Mouse (Mus musculus) heart, postnatal 10 days (tissue): ENCODE data around the gene Hoxc12. TPM values are rescaled to one million over a fixed set of nuclear protein-coding genes. Genes with fewer than 3 reads are reported as not detected.

ENCODE experiments used
- DNase-seq, 2 experiments: peaks; one replicate each; pipeline ENCODE4 v3.0.0; 2021
- intact Hi-C: fragments of 180-260 bp; cut with DNase I; formaldehyde crosslinking; loops from one replicate; pipeline ENCODE4 v1.15.1; 2025
- total RNA-seq, 2 experiments: library from RNA; stranded (reverse); gene quantifications; 2 replicates each; pipeline ENCODE4 v1.2.3; 2021

Hoxc12 gene
- total RNA-seq, 2 experiments from 2014 or later, result not detected

DNA sequence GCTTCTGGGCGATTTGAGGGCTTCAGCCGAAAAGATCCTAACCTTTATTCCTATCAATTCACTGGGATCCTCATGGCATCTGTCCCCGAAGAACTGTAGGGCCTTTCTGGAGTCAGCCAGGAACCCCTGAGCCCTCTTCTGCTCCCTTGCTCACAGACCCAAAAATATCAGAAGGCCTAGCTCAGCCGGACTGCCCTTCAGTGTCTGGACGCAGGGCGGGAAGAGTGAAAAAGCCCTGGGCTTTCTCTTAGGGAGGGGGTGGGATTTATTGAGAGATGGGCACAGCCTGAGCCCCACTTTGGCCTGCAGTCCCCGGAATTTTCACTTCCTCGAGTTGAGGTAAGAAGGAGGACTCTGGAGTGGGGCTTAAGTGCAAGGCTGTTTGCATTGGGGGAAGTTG lies 26.7 kb downstream of the Hoxc12 start:
- no peak for DNase-seq
- intact Hi-C loops, result no loop called here

DNA sequence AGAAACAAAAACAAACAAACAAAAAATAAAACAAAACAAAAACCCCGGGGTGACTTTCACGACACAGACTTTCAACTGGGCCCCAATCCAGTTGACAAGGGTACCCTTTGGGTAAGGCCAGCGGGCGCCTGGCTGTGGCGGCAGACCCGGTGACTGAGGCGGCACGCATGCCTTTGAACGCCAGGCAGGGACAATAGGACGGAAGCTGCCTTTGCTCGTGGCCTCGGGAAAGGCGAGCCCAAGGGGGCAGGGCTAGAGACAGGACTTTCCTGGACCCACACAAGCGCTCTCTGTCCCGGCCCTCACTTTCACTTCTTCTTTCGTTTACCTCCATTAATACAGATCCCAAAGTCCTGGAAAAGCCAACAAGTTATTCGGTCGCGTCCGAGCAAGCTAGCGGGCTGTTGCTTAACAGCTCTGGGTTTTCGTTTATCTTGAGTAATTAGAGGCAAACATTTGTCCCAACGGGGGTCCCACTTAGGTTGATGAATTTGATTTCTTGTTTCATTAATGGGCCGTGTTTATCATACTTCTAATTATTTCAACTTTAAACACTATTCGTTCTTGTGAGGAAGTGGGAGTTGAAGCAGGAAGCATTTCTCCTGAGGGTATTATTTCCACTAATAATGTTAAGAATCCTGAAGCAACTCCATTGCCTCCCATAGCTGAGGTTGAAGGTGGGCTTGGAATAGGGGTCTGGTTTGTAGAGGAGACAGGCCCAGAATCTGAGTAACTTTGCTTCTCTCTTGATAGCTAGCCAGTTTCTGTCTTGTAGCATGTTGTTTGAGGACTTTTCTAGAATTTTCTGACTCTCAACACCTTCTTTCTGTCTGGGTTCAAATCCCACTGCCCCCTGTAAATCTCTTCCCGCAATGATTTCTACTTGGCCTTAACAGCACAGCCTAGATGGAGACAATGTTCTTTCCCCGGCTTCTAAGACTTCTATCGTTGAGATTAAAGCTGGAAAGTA lies 27.4 kb downstream of the Hoxc12 start:
- peak; percentile 26 to 47 for DNase-seq
- intact Hi-C loops, result no loop called here

DNA sequence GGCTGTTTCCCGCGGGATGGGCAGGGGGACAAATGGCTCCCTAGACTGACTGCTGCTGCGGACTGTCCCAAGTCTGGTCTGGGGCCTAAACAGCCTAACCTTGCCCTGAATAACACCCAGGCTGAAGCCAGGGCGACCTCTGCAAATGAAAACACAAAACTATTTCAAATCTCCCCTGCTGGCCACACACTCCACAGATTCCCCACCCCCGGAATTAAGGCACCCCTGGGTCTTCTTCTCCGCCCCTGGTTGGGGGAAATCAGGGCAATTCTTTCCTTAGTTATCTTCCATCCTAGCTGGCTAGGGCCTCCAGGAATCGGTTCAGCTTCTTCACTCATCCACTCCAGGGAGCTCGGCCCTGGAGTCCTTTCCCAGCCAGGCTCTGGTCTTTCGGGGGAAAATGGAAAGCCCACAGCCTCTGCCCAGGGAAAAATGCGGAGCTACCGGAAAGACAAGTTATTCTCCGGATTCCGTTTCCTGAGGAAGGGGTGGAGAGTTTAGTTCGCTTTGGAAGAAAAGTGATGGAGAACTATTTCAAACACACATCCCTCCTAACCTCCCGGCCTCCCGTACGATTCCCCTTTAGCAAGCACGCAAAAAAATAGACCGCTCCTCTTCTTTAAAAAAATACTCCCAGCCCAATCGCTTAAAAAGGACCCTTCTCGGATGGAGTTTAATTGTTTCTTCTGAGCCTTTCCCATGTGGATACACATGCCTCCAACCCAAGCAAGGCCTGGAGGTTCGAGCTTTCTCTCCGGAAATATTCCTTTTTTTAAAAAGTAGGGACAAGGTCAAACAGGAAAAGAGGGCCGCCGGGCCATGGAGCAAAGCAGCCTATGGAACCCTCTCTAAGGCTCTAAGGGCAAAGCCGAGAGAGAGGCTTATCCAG lies 28.7 kb downstream of the Hoxc12 start:
- intact Hi-C loops, result no loop called here
- no peak for DNase-seq

DNA sequence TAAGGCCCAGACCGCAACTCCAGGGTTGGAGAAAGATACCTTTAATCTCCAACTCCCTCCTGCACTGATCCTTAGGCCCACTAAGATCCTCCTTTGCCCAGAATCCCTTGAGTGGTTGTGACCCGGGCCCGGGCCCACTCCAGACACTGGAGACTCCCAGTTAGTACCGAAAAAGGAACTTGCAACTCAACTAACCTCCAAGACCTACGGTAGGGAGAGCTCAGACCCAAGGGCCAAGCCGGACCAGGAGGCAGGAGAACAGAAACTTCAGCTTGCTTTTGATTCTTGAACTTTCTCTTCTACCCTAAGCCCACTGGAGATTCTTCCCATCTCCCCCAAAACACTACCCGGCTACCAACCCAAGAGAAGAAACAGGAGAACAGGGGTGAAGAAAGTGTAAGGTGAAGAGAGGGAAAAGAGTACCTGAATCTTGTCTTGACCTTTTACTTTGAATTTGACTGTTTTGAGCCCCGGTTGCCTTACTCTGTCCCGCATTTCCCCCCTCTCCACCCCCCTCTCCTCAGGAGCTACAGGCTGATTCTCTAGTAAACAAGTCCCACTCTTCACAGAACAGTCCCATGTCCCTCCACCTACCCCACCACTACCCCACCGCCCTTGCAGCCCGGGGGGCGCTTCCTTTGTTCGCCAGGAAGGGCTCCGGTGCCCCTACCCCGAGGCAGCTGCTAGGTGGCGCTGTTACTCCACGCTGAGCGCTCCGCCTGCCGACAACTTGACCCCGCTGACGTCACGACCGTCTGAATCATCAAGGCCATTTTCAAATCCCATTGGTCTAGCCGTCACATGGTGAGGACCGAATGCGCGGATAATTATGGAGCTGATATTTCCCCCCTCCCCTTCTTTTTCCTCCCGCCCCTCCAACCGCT lies 29.6 kb downstream of the Hoxc12 start:
- intact Hi-C loops, result no loop called here

DNA sequence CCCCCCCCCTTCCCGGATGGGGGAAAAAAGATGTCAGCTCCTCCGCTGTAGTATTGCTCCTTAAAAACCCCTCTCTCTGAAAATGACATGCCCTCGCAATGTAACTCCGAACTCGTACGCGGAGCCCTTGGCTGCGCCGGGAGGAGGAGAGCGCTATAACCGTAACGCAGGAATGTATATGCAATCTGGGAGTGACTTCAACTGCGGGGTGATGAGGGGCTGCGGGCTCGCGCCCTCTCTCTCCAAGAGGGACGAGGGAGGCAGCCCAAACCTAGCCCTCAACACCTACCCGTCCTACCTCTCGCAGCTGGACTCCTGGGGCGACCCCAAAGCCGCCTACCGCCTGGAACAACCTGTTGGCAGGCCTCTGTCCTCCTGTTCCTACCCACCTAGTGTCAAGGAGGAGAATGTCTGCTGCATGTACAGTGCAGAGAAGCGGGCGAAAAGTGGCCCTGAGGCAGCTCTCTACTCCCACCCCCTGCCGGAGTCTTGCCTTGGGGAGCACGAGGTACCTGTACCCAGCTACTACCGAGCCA lies 30.3 kb downstream of the Hoxc12 start, which contains the start of gene Hoxc10:
Gene Hoxc10 (plus strand): TSS at position 21 of the 536 bp plus-strand sequence.
- no peak for DNase-seq
- intact Hi-C loops, result no loop called here

More for the DNA sequence above, 29.6 kb downstream of the Hoxc12 start:
- peak; percentile 44 to 72 for DNase-seq

DNA sequence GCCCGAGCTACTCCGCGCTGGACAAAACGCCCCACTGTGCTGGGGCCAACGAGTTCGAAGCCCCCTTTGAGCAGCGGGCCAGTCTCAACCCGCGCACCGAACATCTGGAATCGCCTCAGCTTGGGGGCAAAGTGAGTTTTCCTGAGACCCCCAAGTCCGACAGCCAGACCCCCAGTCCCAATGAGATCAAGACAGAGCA lies 30.7 kb downstream of the Hoxc12 start, which contains the start of gene Hoxc5:
Gene Hoxc5 (plus strand): TSS at position 132 of the 199 bp plus-strand sequence.
- intact Hi-C loops, result no loop called here
- no peak for DNase-seq

DNA sequence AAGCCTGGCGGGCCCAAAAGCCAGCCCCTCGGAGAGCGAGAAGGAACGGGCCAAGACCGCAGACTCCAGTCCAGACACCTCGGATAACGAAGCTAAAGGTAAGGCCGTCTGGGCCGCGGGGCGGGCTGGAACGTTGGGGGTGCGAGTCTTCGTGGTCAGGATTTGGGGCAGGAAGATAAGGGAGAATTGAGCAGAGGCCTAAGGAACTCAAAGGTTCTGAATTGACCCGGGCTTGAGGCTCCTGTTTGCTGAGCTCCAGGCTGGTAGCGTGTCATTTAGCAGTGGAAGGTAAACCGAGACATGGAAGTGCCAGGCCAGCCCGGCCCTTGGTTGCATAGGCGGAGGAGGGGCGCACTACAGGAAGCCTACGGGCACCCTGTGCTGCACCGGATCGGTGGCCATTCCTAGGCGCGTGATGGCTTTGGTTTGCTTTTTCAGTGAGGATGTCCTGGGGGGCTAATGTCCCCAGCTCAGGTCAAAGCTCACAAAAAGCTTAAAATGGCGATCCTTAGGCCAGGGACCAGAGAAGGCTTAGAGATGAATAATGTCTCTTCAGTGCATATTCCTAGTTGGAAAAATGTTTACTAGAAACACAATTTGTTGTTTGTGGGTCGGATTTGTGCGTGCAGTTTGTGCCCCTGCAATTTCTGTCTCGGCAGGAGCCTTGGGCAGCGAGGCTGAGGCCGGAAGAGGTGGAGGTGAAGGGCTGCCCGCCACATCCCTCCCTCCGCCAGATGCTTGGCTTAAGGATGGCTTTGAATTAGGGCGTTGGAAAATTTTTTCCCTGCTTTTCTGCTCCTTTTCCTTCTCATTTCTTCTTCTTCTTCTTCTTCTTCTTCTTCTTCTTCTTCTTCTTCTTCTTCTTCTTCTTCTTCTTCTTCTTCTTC lies 31.2 kb downstream of the Hoxc12 start:
- no peak for DNase-seq
- intact Hi-C loops, result no loop called here

DNA sequence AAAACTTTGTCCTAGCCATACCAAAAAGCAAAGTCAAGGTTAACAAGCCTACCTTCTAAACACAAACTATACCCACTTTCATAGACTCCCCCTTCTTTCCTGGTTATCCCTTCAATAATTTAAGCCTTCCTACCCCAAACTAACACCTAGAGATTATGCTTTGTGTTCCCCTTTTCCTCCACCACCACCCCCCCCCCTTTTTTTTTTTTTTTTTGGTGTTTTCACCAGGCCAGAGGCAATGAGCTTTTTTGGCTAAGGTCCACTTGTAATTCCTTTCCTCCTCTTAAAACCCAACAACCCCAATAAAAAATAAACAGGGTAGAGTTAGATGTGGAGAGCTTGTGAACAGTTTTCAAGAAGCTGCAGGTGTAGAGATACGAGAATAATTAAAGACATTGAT lies 32.7 kb downstream of the Hoxc12 start:
- intact Hi-C loops, result no loop called here
- DNase-seq, result no peak

DNA sequence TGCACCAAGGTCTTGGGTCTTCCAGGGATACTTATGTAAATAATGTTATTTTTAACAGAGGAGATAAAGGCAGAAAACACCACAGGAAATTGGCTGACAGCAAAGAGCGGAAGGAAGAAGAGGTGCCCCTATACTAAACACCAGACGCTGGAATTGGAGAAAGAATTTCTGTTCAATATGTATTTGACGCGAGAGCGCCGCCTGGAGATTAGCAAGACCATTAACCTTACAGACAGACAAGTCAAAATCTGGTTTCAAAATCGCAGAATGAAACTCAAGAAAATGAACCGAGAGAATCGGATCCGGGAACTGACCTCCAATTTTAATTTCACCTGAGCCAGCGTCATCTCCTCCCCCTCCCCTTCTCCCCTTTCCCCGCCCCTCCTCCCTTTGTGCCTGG lies 34.2 kb downstream of the Hoxc12 start:
- intact Hi-C loops, result loop anchor here (2.0 kb wide), 1 partner anchor 210 kb away; no protein-coding TSS in a partner anchor
- DNase-seq, result no peak

DNA sequence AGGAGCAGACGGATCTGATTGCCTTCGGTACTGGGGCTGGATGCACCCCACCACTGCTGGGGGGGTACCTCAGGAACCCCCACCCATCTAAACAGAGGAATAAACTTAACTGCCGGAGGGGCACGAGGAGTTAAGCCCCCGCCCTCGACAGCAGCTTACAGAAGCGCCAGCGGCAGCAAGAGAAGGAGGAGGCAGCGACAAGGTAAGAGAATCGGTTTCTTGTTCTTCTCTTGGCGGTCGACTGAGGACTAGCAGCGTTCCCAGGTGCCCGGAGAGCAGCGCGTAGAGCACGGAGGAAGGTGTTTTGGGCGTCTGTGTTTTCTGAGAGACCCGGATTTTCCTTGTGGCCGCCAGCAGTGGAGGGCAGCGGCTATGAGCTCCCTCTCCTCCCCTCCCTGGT lies 35.7 kb downstream of the Hoxc12 start:
- no peak for DNase-seq
- intact Hi-C loops, result no loop called here

DNA sequence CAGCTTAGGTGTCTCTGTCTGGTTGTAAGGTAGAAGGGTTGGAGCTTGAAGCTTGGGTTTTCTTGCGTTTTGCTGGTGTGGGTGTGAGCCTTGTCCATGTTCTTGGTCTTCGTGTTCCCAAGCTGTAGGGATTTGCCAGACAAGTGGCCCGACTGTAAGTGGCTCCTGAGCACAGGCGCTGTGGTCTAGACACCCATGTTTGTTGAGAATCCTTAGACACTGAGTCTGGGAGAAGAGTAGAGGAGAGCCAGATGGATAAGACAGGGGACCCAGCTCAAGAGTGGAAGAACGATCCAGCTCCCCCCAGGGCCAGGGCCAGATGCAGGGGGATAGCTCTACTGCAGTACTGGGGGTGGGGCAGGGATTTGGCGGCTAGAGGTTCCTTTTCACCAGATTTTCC lies 36.2 kb downstream of the Hoxc12 start:
- no peak for DNase-seq
- intact Hi-C loops, result no loop called here

DNA sequence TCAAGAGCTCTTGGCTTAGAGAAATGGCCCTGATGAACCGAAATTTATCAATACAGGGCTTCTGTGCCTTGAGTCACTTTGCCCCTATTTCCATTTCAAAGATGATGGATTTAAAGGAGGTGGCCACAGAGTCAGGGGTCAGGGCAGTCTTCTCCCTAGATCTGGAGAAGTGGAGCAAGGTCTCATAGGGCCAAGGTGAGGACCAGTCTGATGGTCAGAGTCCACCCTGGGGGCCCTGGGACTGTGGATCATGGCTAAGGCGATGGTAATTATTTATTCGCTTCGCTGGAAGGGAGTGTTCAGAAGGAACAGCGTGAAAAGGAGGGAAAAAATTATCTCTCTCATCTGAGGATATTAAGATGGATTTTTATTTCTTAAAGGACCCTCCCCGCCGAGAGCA lies 38.5 kb downstream of the Hoxc12 start:
- no peak for DNase-seq
- intact Hi-C loops, result no loop called here

DNA sequence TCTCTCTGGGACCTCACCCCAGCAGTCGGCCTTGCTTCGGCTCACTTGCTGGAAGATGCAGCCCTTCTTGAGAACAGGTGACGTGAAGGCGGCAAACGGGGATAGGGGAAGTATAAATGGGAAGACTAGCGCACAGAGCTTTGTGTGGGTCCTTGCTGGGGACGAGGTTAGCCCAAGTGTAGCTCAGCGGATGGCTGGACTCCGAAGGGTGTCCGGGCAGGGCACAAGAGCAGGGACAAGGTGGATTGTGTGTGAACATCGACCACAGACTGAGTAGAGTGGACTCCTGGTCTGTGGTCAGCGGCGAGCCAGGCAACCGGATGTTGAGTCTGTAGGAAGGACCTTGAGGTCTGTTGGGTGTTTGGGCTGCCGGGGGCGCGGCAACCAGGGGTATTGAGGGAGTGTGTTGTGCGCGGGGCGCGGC lies 39.1 kb downstream of the Hoxc12 start:
- no peak for DNase-seq
- intact Hi-C loops, result no loop called here

DNA sequence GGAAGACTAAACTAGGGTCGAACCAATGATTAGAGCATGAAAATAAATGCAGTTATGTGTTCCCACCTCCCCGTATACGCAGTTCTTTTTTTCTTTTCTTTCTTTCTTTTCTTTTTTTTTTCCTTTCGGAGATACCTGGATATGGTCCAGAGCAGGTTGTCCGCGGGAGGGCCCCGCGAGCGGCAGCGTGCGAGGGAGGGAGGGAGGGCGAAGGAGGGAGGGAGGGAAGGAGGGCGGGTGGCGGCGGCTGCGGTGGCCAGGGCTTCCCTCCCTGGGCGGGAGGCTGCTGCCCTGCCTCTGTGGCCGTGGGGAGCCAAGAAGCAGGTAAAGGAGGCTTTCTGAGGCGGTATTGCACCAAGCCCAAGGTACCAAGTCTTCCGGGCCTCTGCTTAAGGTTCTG lies 39.6 kb downstream of the Hoxc12 start, which contains the start of gene Hoxc9:
Gene Hoxc9 (plus strand): TSS at position 269 of the 400 bp plus-strand sequence.
- intact Hi-C loops, result no loop called here
- no peak for DNase-seq

DNA sequence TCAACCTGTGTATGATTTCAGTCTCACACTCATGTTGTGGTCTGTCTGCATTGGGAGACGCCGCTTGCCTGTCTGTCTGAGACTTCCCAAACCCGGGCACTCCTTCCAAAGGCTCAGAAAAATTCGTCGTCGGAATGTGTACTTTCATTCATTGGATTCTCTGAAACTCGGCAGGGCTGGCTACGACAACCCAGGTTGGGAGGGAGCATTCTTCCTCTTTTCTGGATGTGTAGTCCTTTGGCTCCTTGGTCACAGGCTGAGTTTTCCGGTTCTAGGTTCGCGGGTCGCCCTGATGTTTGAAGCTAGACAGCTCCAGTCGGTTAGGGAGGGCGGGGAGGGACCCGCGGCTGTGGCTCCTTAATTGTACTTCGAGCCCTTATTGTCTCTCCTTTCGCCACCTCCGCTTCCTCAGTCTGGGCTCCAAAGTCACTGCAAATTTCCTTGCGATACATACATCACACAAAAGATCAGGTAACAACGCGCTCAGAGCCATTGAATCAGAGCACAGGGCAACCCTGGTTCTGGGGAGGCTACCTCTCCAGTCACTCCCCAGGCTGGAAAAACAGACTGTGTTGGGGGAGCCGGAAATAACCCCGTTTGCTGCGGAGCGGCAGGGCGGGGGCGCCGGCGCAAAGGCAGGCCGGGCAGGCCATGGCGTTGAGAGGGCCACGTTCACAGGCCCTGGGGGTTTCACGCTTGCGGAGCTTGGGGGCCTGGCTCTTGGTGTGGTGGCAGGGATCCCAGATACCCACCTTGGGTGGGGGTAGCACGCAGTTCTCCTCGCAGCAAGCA lies 40.3 kb downstream of the Hoxc12 start:
- intact Hi-C loops, result no loop called here
- DNase-seq, result no peak

DNA sequence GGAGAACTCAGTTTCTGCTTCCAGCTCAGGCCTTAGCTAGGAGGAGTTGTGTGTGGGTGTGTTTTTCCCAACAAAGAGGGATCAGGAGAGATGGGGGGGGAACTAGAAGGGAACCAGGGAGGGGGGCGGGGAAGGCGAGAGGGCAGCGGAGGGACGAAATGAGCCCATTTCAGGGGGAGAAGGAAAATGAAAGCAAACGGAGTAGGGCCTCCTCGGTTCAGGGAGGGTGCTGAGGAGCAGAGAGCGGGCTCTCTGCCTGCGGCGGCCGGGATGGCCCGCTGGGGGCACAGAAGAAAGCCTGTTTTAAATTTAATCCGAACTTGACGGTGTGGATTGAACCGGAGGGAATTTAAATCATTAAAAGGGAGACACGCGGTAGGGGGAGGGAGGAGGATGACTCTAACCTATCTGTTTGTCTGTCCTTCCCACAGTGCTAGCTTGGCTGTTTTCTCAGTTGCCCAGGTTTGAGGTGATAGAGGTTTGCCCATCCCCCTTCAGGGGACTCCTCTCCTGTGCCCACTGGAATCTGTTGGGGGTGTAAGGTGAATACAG lies 40.9 kb downstream of the Hoxc12 start:
- no peak for DNase-seq
- intact Hi-C loops, result no loop called here

DNA sequence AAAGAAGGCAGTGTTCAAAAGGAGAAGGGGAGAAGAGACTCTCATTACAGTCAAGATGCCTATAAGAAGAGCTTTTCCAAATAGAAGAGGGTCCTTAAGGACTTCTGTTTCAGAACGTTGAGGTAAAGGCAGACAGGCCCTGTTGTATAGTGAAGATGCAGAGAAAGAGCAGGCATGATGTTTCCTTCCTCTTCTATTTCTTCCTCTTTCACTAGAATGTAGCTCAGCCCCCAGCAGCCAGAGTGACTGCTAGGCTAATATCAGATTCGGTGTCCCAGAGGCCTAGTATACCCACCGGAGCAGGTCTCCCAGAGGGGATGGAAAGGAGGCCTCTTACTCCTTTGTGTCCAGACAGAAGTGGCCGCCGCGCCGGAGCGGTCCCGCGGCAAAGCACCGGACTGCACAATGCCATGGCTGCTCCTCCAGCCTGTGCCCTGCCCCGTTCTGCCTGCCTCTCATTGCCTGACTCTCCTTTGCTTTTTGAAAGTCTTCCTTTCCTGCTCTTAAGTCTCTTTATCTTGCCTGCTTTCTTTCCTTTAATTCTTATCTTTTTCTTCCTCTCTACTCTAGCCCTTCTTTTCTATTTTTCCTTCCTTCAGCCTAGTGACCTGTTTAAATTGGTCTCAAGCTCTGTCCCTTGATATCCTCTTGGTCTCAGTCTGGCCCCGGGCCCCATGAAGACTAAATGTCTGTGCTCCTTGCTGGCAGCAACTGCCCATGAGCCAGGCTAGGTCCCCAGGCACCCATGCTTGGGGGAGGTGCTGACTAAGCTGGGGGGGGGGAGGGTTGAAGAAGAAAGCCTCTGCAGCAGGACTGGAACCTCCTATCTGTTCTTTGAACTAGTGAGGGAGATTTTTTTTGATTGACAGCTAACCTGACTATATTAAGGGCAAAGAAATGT lies 42.3 kb downstream of the Hoxc12 start:
- DNase-seq, result no peak
- intact Hi-C loops, result no loop called here
